Mouse (Mus musculus) heart, embryonic 16.5 days (tissue): Measurements from ENCODE around the gene Pelp1. TPM values are rescaled to one million over a fixed set of nuclear protein-coding genes. Genes with fewer than 3 reads are reported as not detected.
"Not testable (repeated sequence)": the region's sequence is repeated elsewhere in the genome, so short reads cannot be mapped to it uniquely, and the experiment has no call there.

Experiments used
- ATAC-seq: fragments of 200-750 bp; cut with Nextera tagmentation; replicated peaks from 2 replicates; pipeline ENCODE4 v1.8.0; 2017; ENCODE audit warnings: moderate number of reproducible peaks; ENCODE audit not compliant: insufficient read depth, low FRiP score; ENCODE audit errors: extremely low read depth
- H3K27ac ChIP-seq: fragments of 300-500 bp; sonication (generic); 2 replicates; pipeline ENCODE4 v1.5.1; 2014; ENCODE audit warnings: mild to moderate bottlenecking, low read length, control low read depth, moderate library complexity
- H3K27me3 ChIP-seq: fragments of 300-500 bp; sonication (generic); 2 replicates; pipeline ENCODE4 v1.6.1; 2014; ENCODE audit warnings: low read length, mixed read lengths; ENCODE audit not compliant: control insufficient read depth, insufficient read depth
- H3K36me3 ChIP-seq: fragments of 300-500 bp; sonication (generic); 2 replicates; pipeline ENCODE4 v1.6.1; 2014; ENCODE audit not compliant: control insufficient read depth, insufficient read depth
- H3K4me1 ChIP-seq: fragments of 300-500 bp; sonication (generic); 2 replicates; pipeline ENCODE4 v1.6.1; 2014; ENCODE audit warnings: low read length, mixed read lengths; ENCODE audit not compliant: control insufficient read depth, insufficient read depth
- H3K4me2 ChIP-seq: fragments of 300-500 bp; sonication (generic); 2 replicates; pipeline ENCODE4 v1.6.1; 2014; ENCODE audit warnings: low read depth, mild to moderate bottlenecking, control low read depth, low read length
- H3K4me3 ChIP-seq: fragments of 300-500 bp; sonication (generic); 2 replicates; pipeline ENCODE4 v1.5.1; 2014; ENCODE audit warnings: mild to moderate bottlenecking, control low read depth, low read length
- H3K9ac ChIP-seq: fragments of 300-500 bp; sonication (generic); 2 replicates; pipeline ENCODE4 v1.6.1; 2014; ENCODE audit warnings: low read length, control low read depth
- H3K9me3 ChIP-seq: fragments of 300-500 bp; sonication (generic); replicated peaks from 2 replicates; pipeline ENCODE4 v1.6.1; 2016; ENCODE audit warnings: low read length; ENCODE audit not compliant: control insufficient read depth
- WGBS: fragments of 180-500 bp; shearing (Covaris S2); extraction: QIAGEN DNeasy Blood & Tissue Kit; methylation state at CpG from one replicate; pipeline ENCODE4 v1.1.7; 2014; 5-methylcytosine and 5-hydroxymethylcytosine counted together
- polyA plus RNA-seq: library from polyadenylated mRNA; unstranded; fragments of >200 nt; fragmentation: Nextera tagmentation; extraction: Ambion mirVana; gene quantifications from 2 replicates; pipeline ENCODE4 v1.2.1, GENCODE M21; 2015

Pelp1 gene
- polyA plus RNA-seq, 1 experiment from 2014 or later = 22.5 TPM

GRCm38 (mm10) chr11:70432048-70432894 is 22.4 kb upstream of the Pelp1 start, which contains the start of gene Arrb2:
TSS of gene Arrb2 (plus strand) at chr11:70432635.
- Histone ChIP-seq H3K9ac (peak within 1 kb of the TSS; percentile 91), H3K27ac (peak within 1 kb of the TSS; percentile 80), H3K27me3 (no peaks in the 10 kb centered on the region), H3K36me3 (peaks cover 2% of the 10 kb centered on the region; the same call in 1 of the 2 replicates), H3K4me3 (peak within 1 kb of the TSS; percentile 83), H3K4me1 (peaks cover 10% of the 10 kb centered on the region; the same call in 1 of the 2 replicates), H3K4me2 (peak within 1 kb of the TSS; percentile 94), H3K9me3 (no peaks in the 10 kb centered on the region)
- WGBS = under 1% methylated on average over 75 of the region's 75 CpGs
- ATAC-seq = peak; percentile 93

GRCm38 (mm10) chr11:70431574-70431973 is 21.7 kb upstream of the Pelp1 start:
- H3K36me3 ChIP-seq = no peaks in the 10 kb centered on the region
- H3K9ac ChIP-seq = no peak overlapping the region; the same call in 1 of the 2 replicates
- H3K4me3 ChIP-seq = peak overlapping the region; percentile 83
- no peak for ATAC-seq
- H3K9me3 ChIP-seq = no peaks in the 10 kb centered on the region
- H3K4me2 ChIP-seq = peak overlapping the region; percentile 94
- peak overlapping the region; percentile 80 for H3K27ac ChIP-seq
- 37% methylated on average over 5 of the region's 5 CpGs for WGBS
- peaks cover 10% of the 10 kb centered on the region; the same call in 1 of the 2 replicates for H3K4me1 ChIP-seq
- no peaks in the 10 kb centered on the region for H3K27me3 ChIP-seq

- H3K9ac ChIP-seq, H3K27me3 ChIP-seq, H3K27ac ChIP-seq, ATAC-seq, H3K9me3 ChIP-seq, H3K4me3 ChIP-seq, H3K4me1 ChIP-seq, H3K36me3 ChIP-seq, H3K4me2 ChIP-seq: not testable (repeated sequence)
- WGBS = 70% methylated on average over 6 of the region's 6 CpGs
Measured at GRCm38 (mm10) chr11:70426598-70426997, 16.8 kb upstream of the Pelp1 start.

- Histone ChIP-seq H3K36me3 (no peaks in the 10 kb centered on the region), H3K4me1 (no peaks in the 10 kb centered on the region)
- 43% methylated on average over 5 of the region's 5 CpGs for WGBS
Measured at GRCm38 (mm10) chr11:70419486-70419885, 9.7 kb upstream of the Pelp1 start.

GRCm38 (mm10) chr11:70418199-70418598 is 8.4 kb upstream of the Pelp1 start:
- H3K4me3 ChIP-seq = no peak overlapping the region
- WGBS = 59% methylated on average over 4 of the region's 4 CpGs
- H3K27me3 ChIP-seq = no peaks in the 10 kb centered on the region
- H3K4me1 ChIP-seq = no peaks in the 10 kb centered on the region
- H3K9me3 ChIP-seq = no peaks in the 10 kb centered on the region
- no peaks in the 10 kb centered on the region for H3K36me3 ChIP-seq
- no peak overlapping the region for H3K4me2 ChIP-seq
- H3K27ac ChIP-seq = no peak overlapping the region
- no peak for ATAC-seq
- H3K9ac ChIP-seq = no peak overlapping the region

More at GRCm38 (mm10) chr11:70419486-70419885, 9.7 kb upstream of the Pelp1 start:
- H3K4me3 ChIP-seq = no peak overlapping the region
- H3K4me2 ChIP-seq = no peak overlapping the region
- no peak overlapping the region for H3K9ac ChIP-seq
- no peaks in the 10 kb centered on the region for H3K27me3 ChIP-seq
- H3K9me3 ChIP-seq = no peaks in the 10 kb centered on the region
- no peak overlapping the region for H3K27ac ChIP-seq
- no peak for ATAC-seq

GRCm38 (mm10) chr11:70413961-70414360 is 4.1 kb upstream of the Pelp1 start:
- H3K4me3 ChIP-seq = no peak overlapping the region
- H3K9ac ChIP-seq = no peak overlapping the region
- H3K9me3 ChIP-seq = no peaks in the 10 kb centered on the region
- no peaks in the 10 kb centered on the region for H3K27me3 ChIP-seq
- 6% methylated on average over 3 of the region's 3 CpGs for WGBS
- no peaks in the 10 kb centered on the region for H3K36me3 ChIP-seq
- H3K27ac ChIP-seq = no peak overlapping the region
- no peak overlapping the region for H3K4me2 ChIP-seq
- H3K4me1 ChIP-seq = peaks cover 9% of the 10 kb centered on the region
- no peak for ATAC-seq

GRCm38 (mm10) chr11:70412591-70412990 is 2.8 kb upstream of the Pelp1 start:
- Histone ChIP-seq H3K27me3 (no peaks in the 10 kb centered on the region), H3K27ac (no peak overlapping the region), H3K4me1 (peaks cover 15% of the 10 kb centered on the region), H3K4me2 (no peak overlapping the region), H3K9ac (no peak overlapping the region), H3K36me3 (no peaks in the 10 kb centered on the region), H3K4me3 (no peak overlapping the region), H3K9me3 (no peaks in the 10 kb centered on the region)
- ATAC-seq = no peak
- 74% methylated on average over 5 of the region's 5 CpGs for WGBS

GRCm38 (mm10) chr11:70410297-70410643 is 439 bp upstream of the Pelp1 start:
- Histone ChIP-seq H3K4me2 (peak overlapping the region; percentile 96), H3K9ac (peak overlapping the region; percentile 99), H3K27ac (peak overlapping the region; percentile 78; the same call in 1 of the 2 replicates), H3K9me3 (no peaks in the 10 kb centered on the region), H3K27me3 (no peaks in the 10 kb centered on the region), H3K36me3 (0 out of 2 replicates have a peak, but pooled peaks cover 2% of the 10 kb centered on the region), H3K4me3 (peak overlapping the region; percentile 96), H3K4me1 (peaks cover 15% of the 10 kb centered on the region)
- 60% methylated on average over 6 of the region's 6 CpGs for WGBS
- ATAC-seq = no peak

GRCm38 (mm10) chr11:70403598-70403997 is 6.2 kb downstream of the Pelp1 start:
- Histone ChIP-seq H3K4me1 (peaks cover 18% of the 10 kb centered on the region), H3K9me3 (no peaks in the 10 kb centered on the region), H3K4me2 (no peak overlapping the region), H3K9ac (no peak overlapping the region), H3K36me3 (peaks cover 21% of the 10 kb centered on the region), H3K27ac (peak overlapping the region; percentile 66), H3K4me3 (no peak overlapping the region), H3K27me3 (no peaks in the 10 kb centered on the region)
- WGBS = 44% methylated on average over 2 of the region's 2 CpGs
- ATAC-seq = peak; percentile 88
